Mouse (Mus musculus): ENCODE results near the gene Ttll6.
"Not testable (repeated sequence)": the region's sequence is repeated elsewhere in the genome, so short reads cannot be mapped to it uniquely, and the experiment has no call there.

Gene Ttll6

DNA sequence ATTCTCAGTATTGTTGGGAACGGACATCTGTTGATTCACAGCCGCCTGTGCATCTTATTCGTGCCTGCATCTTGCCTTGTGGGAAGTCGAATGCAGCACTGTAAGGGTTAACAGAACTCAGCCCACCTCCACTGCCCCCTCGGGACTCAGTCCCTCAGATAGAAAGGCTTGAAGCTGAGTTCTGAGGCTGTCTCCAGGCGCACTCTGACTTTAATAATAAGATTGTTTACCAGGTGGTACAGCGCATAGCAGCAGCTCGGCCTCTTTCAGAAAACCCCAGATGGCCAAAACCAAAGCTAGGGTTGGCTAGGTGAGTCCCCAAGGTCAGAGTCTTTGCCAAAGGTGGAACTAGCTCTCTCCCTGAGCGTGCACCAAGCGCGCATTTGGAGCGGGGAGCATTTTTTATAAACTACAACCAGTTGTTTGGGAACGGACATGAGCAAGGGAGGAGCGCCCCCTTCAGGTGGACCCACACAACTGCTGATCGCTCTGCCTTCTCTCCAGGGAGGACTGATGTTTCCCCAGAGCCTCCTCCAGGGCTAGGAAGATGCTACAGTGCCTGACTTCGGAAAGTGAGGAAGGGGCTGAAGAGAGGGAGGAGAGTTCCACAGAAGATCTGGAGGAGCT is at the start of gene Ttll6:
Gene Ttll6 (plus strand): TSS at position 548 of the 627 bp plus-strand sequence.
- peak in 1 of 2 experiments; percentile 11 for DNase-seq (ENCODE audit: low spot score in 2 of 2)

DNA sequence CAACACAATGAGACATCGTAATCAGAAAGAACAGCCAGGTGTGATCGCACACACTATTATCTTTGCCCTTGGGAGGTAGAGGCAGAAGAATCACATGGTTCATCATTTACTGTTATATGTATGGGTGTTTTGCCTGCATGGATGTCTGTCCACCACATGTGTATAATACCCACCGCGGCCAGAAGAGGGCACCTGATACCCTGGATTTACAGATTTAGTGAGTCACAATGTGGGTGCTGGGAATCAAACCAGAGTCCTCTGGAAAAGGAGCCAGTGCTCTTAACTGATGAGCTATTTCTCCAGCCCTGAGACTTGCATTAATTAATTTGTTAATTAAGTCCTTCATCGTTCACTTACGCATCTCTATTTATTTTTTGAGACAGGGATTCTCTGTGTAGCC is 45.6 kb upstream of the Ttll6 start:
- DNase-seq (ENCODE audit: low spot score in 2 of 2), result no peak

- no peak for DNase-seq (ENCODE audit: low spot score in 2 of 2)
Measured at GRCm38 (mm10) chr11:96091073-96091472, 42.5 kb upstream of the Ttll6 start.

- no peak for DNase-seq (ENCODE audit: low spot score in 2 of 2)
Measured at GRCm38 (mm10) chr11:96092674-96093291, 40.8 kb upstream of the Ttll6 start.

DNA sequence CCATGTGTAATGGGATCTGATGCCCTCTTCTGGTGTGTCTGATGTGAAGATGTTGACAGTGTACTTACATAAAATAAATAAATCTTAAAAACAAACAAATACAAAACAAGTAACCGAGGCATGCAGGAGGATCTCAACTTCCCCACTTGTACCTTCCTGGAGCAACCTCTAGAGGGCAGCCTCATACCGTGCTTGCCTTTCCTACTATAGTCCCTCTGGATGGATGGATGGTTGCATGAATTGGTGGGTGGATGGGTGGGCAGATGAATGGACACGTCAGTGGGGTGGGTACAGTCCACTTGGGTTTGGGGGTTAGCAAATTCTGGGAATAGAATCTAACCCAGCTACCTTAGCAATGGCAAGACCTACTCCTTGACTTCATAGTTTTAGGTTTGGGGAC is 40.2 kb upstream of the Ttll6 start:
- DNase-seq (ENCODE audit: low spot score in 2 of 2), result peak in 1 of 2 experiments; percentile 22

DNA sequence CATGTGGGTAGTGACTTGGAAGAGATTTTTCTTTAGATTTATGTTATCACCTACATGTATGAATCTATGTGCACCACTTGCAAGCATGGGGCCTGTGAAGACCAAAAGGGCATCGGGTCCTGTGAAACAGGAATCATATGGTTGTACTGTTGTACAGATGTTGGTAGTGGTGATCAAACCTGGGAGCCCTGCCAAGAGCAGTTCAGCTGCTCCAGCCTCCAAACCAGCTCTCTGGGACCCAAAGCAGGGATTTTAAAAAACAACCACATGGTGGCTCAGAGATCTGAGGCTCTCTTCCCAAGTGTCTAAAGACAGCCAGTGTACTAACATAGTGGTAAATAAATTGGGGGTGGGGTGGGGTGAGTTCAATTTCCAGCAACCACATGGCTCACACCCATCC is 25.2 kb upstream of the Ttll6 start:
- no peak for DNase-seq (ENCODE audit: low spot score in 2 of 2)

DNA sequence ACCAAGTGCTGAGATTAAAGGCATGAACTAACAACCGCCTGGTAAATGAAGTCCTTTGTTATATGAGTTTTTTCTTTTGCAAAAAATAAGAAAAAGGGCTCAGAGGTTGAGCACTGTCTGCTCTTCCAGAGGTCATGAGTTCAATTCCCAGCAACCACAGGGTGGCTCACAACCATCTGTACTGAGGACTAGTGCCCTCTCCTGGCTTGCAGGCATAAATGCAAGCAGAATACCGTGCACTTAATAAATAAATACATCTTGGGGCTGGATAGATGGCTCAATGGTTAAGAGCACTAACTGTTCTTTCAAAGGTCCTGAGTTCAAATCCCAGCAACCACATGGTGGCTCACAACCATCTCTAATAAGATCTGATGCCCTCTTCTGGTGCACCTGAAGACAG is 22.6 kb upstream of the Ttll6 start:
- not testable (repeated sequence) for DNase-seq (ENCODE audit: low spot score in 2 of 2)

DNA sequence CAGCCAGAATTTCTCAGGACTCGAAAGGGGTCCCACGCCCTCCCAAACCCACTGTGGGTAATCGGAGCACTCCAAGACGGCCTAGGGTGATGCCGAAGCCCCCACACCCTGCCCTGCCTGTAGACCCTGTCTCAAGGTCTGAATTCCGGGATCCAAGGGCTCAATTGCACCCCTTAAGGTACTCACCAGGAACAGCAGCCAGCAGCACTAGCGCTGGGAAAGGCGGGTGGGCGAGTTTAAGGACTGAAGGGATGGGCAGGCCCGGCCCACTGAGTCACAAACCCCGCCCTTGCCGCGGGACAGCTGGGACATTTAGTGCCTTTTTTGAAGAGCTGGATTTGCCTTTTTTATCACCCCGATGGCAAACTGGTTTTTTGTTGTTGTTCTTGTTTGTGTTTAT is 21.8 kb upstream of the Ttll6 start, which contains the start of gene Calcoco2:
Gene Calcoco2 (minus strand): TSS at position 214 of the 400 bp plus-strand sequence.
- no peak for DNase-seq (ENCODE audit: low spot score in 2 of 2)

- DNase-seq (ENCODE audit: low spot score in 2 of 2), result no peak
Measured at GRCm38 (mm10) chr11:96114077-96114476, 19.5 kb upstream of the Ttll6 start.

- no peak for DNase-seq (ENCODE audit: low spot score in 2 of 2)
Measured at GRCm38 (mm10) chr11:96115416-96115815, 18.2 kb upstream of the Ttll6 start.

- no peak for DNase-seq (ENCODE audit: low spot score in 2 of 2)
Measured at GRCm38 (mm10) chr11:96116116-96116515, 17.5 kb upstream of the Ttll6 start.

DNA sequence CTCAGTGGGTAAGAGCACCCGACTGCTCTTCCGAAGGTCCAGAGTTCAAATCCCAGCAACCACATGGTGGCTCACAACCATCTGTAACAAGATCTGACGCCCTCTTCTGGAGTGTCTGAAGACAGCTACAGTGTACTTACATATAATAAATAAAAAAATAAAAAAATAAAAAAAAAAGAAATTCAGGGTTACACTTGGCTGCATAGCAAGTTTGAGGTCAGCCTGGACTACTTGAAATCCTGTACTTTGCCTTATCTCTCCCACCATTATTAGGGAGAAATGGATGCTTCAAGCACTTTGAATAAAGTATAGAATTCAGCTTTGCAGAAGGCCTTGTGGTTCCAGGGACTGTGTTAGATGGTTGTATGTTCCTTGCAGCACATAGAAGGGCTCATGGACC is 16.7 kb upstream of the Ttll6 start:
- not testable (repeated sequence) for DNase-seq (ENCODE audit: low spot score in 2 of 2)

DNA sequence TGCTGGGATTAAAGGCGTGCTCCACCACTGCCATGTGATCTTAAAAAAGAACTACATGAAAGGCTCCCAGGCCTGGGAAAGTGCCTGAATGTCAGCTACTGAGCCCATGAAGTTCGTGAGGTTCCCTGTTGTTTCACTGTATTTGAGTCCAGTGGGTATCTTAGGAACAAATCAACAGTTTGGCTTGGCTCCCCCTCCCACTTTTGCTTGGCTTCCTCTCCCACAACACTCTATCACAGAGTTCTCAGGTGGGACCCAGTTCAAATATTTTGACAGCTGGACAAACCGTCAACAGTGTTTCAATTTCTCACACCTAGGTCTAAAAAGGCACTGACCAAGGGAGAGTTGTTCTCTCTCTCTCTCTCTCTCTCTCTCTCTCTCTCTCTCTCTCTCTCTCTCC is 14.2 kb upstream of the Ttll6 start:
- DNase-seq (ENCODE audit: low spot score in 2 of 2), result no peak

GRCm38 (mm10) chr11:96122806-96123205 is 10.8 kb upstream of the Ttll6 start:
- DNase-seq (ENCODE audit: low spot score in 2 of 2), result not testable (repeated sequence)

DNA sequence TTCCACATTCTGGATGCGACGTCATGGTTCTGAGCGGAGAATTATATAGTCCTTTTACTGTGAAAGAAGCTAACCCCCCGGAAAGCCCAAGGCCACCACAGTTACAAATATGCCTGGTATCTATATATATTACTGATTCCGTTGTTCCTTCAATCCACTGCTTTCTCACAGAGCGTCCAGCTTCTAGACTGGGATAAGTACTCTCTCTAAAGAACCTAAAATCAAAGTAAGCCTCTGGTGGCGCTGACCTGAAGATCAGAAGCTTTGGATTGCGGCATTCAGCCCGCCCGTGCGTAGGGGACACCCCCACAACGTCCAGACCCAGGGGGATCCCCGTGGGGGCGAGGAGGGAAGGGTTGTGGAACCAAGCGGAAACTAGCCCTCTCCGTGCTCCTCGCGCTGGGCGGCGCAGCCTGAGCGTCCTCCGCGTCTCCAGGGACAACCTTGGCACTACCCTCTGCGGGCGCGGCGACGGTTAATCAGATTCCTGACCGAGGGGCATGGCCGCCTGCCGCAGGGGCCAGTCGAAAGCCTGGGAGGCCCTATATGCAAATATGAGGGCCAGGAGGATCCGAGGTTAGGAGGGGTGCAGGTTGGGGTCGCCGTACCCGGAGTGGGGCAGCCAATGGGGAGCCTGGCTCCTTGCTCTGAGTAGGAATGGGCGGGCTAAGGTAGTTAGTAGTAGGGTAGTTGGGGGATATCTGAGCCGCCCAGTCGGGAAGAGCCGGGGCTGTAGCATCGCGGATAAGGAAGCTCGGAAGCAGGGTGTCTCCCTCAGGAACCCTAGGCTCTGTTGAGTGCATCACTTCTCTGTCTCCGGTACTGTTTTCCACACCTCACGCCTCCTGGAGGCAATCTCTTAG is 9.3 kb upstream of the Ttll6 start:
- no peak for DNase-seq (ENCODE audit: low spot score in 2 of 2)

DNA sequence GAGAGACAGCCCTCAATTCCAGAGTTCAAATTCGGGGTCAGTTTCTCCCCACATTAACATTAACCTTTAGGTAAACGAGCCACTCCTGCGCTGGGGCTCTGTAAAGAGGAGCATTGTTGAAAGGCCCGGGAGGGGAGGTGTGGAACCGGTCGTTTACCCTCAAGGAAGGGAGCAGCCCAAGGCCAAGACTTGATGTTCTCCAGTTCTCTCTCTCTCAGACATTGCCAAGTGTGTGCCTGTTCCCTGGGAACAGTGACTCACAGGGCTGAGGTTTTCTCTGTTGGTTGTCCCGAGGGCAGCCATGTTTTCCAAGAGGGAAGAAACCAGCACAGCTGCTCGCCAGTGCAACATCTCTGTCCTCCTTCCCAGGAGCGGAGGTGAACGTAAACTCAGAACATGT is 3.0 kb upstream of the Ttll6 start:
- no peak for DNase-seq (ENCODE audit: low spot score in 2 of 2)

GRCm38 (mm10) chr11:96135847-96136246 is 2.3 kb downstream of the Ttll6 start:
- no peak for DNase-seq (ENCODE audit: low spot score in 2 of 2)

- DNase-seq (ENCODE audit: low spot score in 2 of 2), result no peak
Measured at GRCm38 (mm10) chr11:96140726-96141175, 7.2 kb downstream of the Ttll6 start.

GRCm38 (mm10) chr11:96143766-96144165 is 10.2 kb downstream of the Ttll6 start:
- DNase-seq (ENCODE audit: low spot score in 2 of 2), result no peak

- DNase-seq (ENCODE audit: low spot score in 2 of 2), result peak in 1 of 2 experiments; percentile 19
Measured at GRCm38 (mm10) chr11:96145622-96146270, 12.2 kb downstream of the Ttll6 start.

- DNase-seq (ENCODE audit: low spot score in 2 of 2), result no peak
Measured at GRCm38 (mm10) chr11:96147471-96147870, 13.9 kb downstream of the Ttll6 start.

GRCm38 (mm10) chr11:96164769-96165168 is 31.2 kb downstream of the Ttll6 start:
- no peak for DNase-seq (ENCODE audit: low spot score in 2 of 2)
